ENCODE assay signal across 10 mouse cellular contexts in the genomic region with DNA sequence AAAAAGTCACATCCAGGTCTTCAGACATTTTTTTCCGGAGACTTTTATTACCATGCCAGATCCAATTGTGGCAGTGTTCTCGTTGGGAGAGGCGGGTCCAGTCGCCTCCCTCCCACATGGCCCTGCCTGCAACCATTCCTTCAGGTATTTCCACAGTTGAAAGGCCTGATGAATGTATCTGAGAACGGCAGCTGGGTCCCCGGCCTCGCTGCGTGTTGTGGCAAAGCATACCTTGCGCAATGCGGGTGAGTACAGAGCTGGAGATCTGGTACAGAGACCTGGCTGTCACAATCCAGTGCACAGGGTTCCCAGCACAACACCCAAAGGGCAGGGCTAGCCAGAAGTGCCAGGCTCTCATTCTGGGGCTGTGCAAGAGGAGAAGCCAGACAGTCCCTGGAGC.
DNase-seq lines count a peak whose midpoint lies in the region; ATAC-seq lines count a peak whose summit lies in the region.
"Had no signal": no experiment of that assay in that cellular context is flagged by ENCODE, and none has a peak within 500 bp of the region (broad histone marks: within the 10 kb centered on the region; RNA-seq: fewer than 3 reads in every experiment).

No protein-coding gene starts in this region.

- no peak overlapping the region; the same call in 1 of the 2 replicates for H3K27ac ChIP-seq in kidney, embryonic 14.5 days (ENCODE audit: low read depth, low read length)
- peak overlapping the region; percentile 50 for H3K27ac ChIP-seq in kidney, embryonic 16.5 days (ENCODE audit: low read length)
- H3K27ac ChIP-seq: midbrain, embryonic 12.5 days had no signal

- H3K9ac ChIP-seq in kidney, embryonic 14.5 days (ENCODE audit: low read depth, low read length), result no peak overlapping the region
- no peak overlapping the region for H3K9ac ChIP-seq in kidney, embryonic 16.5 days (replicated peaks; ENCODE audit: low read length)
- H3K9ac ChIP-seq: midbrain, embryonic 12.5 days had no signal

- peaks cover 46% of the 10 kb centered on the region for H3K36me3 ChIP-seq in kidney, embryonic 14.5 days (ENCODE audit: control insufficient read depth, insufficient read depth, low read length)
- H3K36me3 ChIP-seq in kidney, embryonic 16.5 days (ENCODE audit: insufficient read depth, low read length), result peaks cover 22% of the 10 kb centered on the region
- H3K36me3 ChIP-seq: midbrain, embryonic 12.5 days had no signal

- H3K4me3 ChIP-seq in kidney, embryonic 14.5 days (ENCODE audit: low read length), result no peak overlapping the region
- no peak overlapping the region for H3K4me3 ChIP-seq in kidney, embryonic 16.5 days (ENCODE audit: low read length)
- H3K4me3 ChIP-seq: midbrain, embryonic 12.5 days had no signal

- no peaks in the 10 kb centered on the region for H3K27me3 ChIP-seq in kidney, embryonic 14.5 days (ENCODE audit: control insufficient read depth, insufficient read depth, low read length)
- no peaks in the 10 kb centered on the region for H3K27me3 ChIP-seq in kidney, embryonic 16.5 days (ENCODE audit: insufficient read depth, low read length)
- H3K27me3 ChIP-seq: midbrain, embryonic 12.5 days had no signal

- no peak for ATAC-seq in kidney, embryonic 14.5 days (ENCODE audit: low FRiP score, low TSS enrichment)
- peak; percentile 61; the same call in 1 of the 2 replicates for ATAC-seq in kidney, embryonic 16.5 days (ENCODE audit: low FRiP score, low TSS enrichment)

- peaks cover 30% of the 10 kb centered on the region for H3K4me1 ChIP-seq in kidney, embryonic 14.5 days (ENCODE audit: control insufficient read depth, insufficient read depth, low read length)
- peaks cover 39% of the 10 kb centered on the region for H3K4me1 ChIP-seq in kidney, embryonic 16.5 days (ENCODE audit: insufficient read depth, low read length)

- DNase-seq in kidney, adult 11 months, result peak; percentile 81
- DNase-seq in lung, adult 18-20 months, result peak; percentile 62 to 80
- DNase-seq in urinary bladder, postnatal 36 days (ENCODE audit: low spot score in 2 of 2), result peak; percentile 68 to 89
- DNase-seq in layer of hippocampus, adult 8-10 months (ENCODE audit: low spot score in 2 of 2), result no peak
- DNase-seq in frontal cortex, postnatal 25 days (ENCODE audit: low spot score in 2 of 2), result no peak
- no peak for DNase-seq in left cerebral cortex, postnatal 36 days (ENCODE audit: low spot score in 2 of 2)
- DNase-seq: thymus, postnatal 25 days had no signal

- WGBS in kidney, embryonic 14.5 days, result 69% methylated on average over 10 of the region's 10 CpGs
- 65% methylated on average over 10 of the region's 10 CpGs for WGBS in kidney, embryonic 16.5 days

- intact Hi-C loops in left cerebral cortex, postnatal 36 days (cut with DNase I), result no loop called here

- H3K4me2 ChIP-seq in kidney, embryonic 14.5 days (replicated peaks; ENCODE audit: low read depth, low read length), result no peak overlapping the region
- no peak overlapping the region for H3K4me2 ChIP-seq in kidney, embryonic 16.5 days (replicated peaks; ENCODE audit: low read depth, low read length)
- H3K4me2 ChIP-seq: midbrain, embryonic 12.5 days had no signal

- no peaks in the 10 kb centered on the region for H3K9me3 ChIP-seq in kidney, embryonic 14.5 days (ENCODE audit: control insufficient read depth, low read length)
- no peaks in the 10 kb centered on the region for H3K9me3 ChIP-seq in kidney, embryonic 16.5 days (ENCODE audit: low read length)
- H3K9me3 ChIP-seq: midbrain, embryonic 12.5 days had no signal

Comparison
In these comparisons a context has a peak if more than half of its experiments do, and no peak if none do; other contexts are left out.
1. DNase-seq: peak in kidney, adult 11 months (single experiment), lung, adult 18-20 months (2 of 2) and urinary bladder, postnatal 36 days (2 of 2); none in layer of hippocampus, adult 8-10 months (0 of 2), frontal cortex, postnatal 25 days (0 of 2) and left cerebral cortex, postnatal 36 days (0 of 2).